Mouse (Mus musculus) small intestine, adult 2 months (tissue): ENCODE results near the gene Heph.

ENCODE experiments used
- CTCF ChIP-seq: fragments of 200-500 bp; IDR thresholded peaks from 2 replicates; pipeline ENCODE4 v1.5.1; 2012; ENCODE audit warnings: low read depth, mild to moderate bottlenecking, control low read depth, inconsistent platforms, low read length, moderate library complexity, mixed read lengths; ENCODE audit not compliant: insufficient replicate concordance, insufficient read length; ENCODE audit errors: extremely low read depth
- POLR2A ChIP-seq: fragments of 200-500 bp; IDR thresholded peaks from 2 replicates; pipeline ENCODE4 v1.6.1; 2012; ENCODE audit warnings: low read depth, mild to moderate bottlenecking, control low read depth, inconsistent platforms, low read length, moderate library complexity

GRCm38 (mm10) chrX:96455149-96455548 lies at the start of gene Heph:
- TF ChIP-seq POLR2A (no peak), CTCF (no peak)
